Mouse (Mus musculus) thymus, adult 2 months (tissue): ENCODE results near the gene Cdcp2. TPM values are rescaled to one million over a fixed set of nuclear protein-coding genes. Genes with fewer than 3 reads are reported as not detected.

ENCODE experiments used
- DNase-seq: peaks from one replicate; pipeline ENCODE4 v3.0.0; 2021
- H3K27ac ChIP-seq: fragments of 200-500 bp; 2 replicates; pipeline ENCODE4 v1.5.1; 2012; ENCODE audit warnings: low read length, control low read depth; ENCODE audit not compliant: control insufficient read depth, insufficient read depth
- H3K27me3 ChIP-seq: fragments of 200-500 bp; 2 replicates; pipeline ENCODE4 v1.6.1; 2012; ENCODE audit warnings: mild to moderate bottlenecking, low read length, moderate library complexity, mixed read lengths; ENCODE audit not compliant: control insufficient read depth, insufficient read depth
- H3K36me3 ChIP-seq: fragments of 200-500 bp; 2 replicates; pipeline ENCODE4 v1.6.1; 2012; ENCODE audit warnings: mild to moderate bottlenecking, low read length, moderate library complexity; ENCODE audit not compliant: control insufficient read depth, insufficient read depth
- H3K4me1 ChIP-seq: fragments of 200-500 bp; replicated peaks from 2 replicates; pipeline ENCODE4 v1.6.1; 2012; ENCODE audit warnings: low read length; ENCODE audit not compliant: control insufficient read depth, insufficient read depth
- H3K4me3 ChIP-seq: fragments of 200-500 bp; 2 replicates; pipeline ENCODE4 v1.5.1; 2012; ENCODE audit warnings: mild to moderate bottlenecking, low read length, control low read depth, moderate library complexity; ENCODE audit not compliant: control insufficient read depth, insufficient read depth
- CTCF ChIP-seq: fragments of 200-500 bp; IDR thresholded peaks from 2 replicates; pipeline ENCODE4 v1.5.1; 2012; ENCODE audit warnings: mild to moderate bottlenecking, control low read depth, low read length, moderate library complexity, borderline replicate concordance; ENCODE audit not compliant: control insufficient read depth, poor library complexity, insufficient read depth; ENCODE audit errors: extremely low read depth
- POLR2A ChIP-seq: fragments of 200-500 bp; IDR thresholded peaks from 2 replicates; pipeline ENCODE4 v1.6.1; 2012; ENCODE audit warnings: mild to moderate bottlenecking, low read length, control low read depth, moderate library complexity; ENCODE audit not compliant: control insufficient read depth, poor library complexity, insufficient read depth; ENCODE audit errors: extremely low read depth
- whole genome bisulfite sequencing: fragments of 180-500 bp; shearing (Covaris S2); methylation state at CpG from one replicate; pipeline ENCODE4 v1.1.7; 2018; 5-methylcytosine and 5-hydroxymethylcytosine counted together
- polyA plus RNA-seq: library from polyadenylated mRNA; depleted of rRNA; stranded (reverse); fragments of >200 nt; gene quantifications from 2 replicates; pipeline ENCODE4 v1.2.3, GENCODE M21; 2012

Cdcp2 gene
- polyA plus RNA-seq, 1 experiment = 0.46 TPM

GRCm38 (mm10) chr4:107119056-107119455 lies 22.4 kb downstream of the Cdcp2 start:
- Histone ChIP-seq H3K4me3 (no peak overlapping the region), H3K27me3 (no peaks in the 10 kb centered on the region), H3K4me1 (no peaks in the 10 kb centered on the region), H3K36me3 (no peaks in the 10 kb centered on the region), H3K27ac (no peak overlapping the region)
- no peak for TF ChIP-seq CTCF
- TF ChIP-seq POLR2A = no peak
- 93% methylated on average over 4 of the region's 4 CpGs for WGBS
- no peak for DNase-seq

- Histone ChIP-seq H3K27me3 (no peaks in the 10 kb centered on the region), H3K4me3 (no peak overlapping the region), H3K4me1 (no peaks in the 10 kb centered on the region), H3K27ac (no peak overlapping the region), H3K36me3 (no peaks in the 10 kb centered on the region)
- TF ChIP-seq CTCF (no peak), POLR2A (no peak)
- 97% methylated on average over 6 of the region's 6 CpGs for WGBS
- no peak for DNase-seq
These were observed 24.0 kb downstream of the Cdcp2 start for GRCm38 (mm10) chr4:107120676-107121075.

GRCm38 (mm10) chr4:107121165-107121943 lies 24.7 kb downstream of the Cdcp2 start:
- TF ChIP-seq CTCF = no peak
- no peak for TF ChIP-seq POLR2A
- H3K36me3 ChIP-seq = no peaks in the 10 kb centered on the region
- H3K4me1 ChIP-seq = no peaks in the 10 kb centered on the region
- H3K27me3 ChIP-seq = no peaks in the 10 kb centered on the region
- H3K27ac ChIP-seq = no peak overlapping the region
- WGBS = 90% methylated on average over 12 of the region's 12 CpGs
- DNase-seq = no peak
- H3K4me3 ChIP-seq = no peak overlapping the region

- Histone ChIP-seq H3K27ac (no peak overlapping the region), H3K36me3 (no peaks in the 10 kb centered on the region), H3K4me3 (no peak overlapping the region), H3K27me3 (no peaks in the 10 kb centered on the region), H3K4me1 (peaks cover 5% of the 10 kb centered on the region)
- WGBS = 91% methylated on average over 7 of the region's 7 CpGs
- no peak for TF ChIP-seq POLR2A
- TF ChIP-seq CTCF = no peak
- DNase-seq = no peak
These were observed 27.7 kb downstream of the Cdcp2 start for GRCm38 (mm10) chr4:107124376-107124775.

GRCm38 (mm10) chr4:107125101-107125500 lies 28.4 kb downstream of the Cdcp2 start:
- no peak overlapping the region for H3K27ac ChIP-seq
- no peaks in the 10 kb centered on the region for H3K36me3 ChIP-seq
- no peaks in the 10 kb centered on the region for H3K27me3 ChIP-seq
- peaks cover 5% of the 10 kb centered on the region for H3K4me1 ChIP-seq
- TF ChIP-seq POLR2A (no peak), CTCF (no peak)
- H3K4me3 ChIP-seq = no peak overlapping the region
- WGBS = 70% methylated on average over 5 of the region's 5 CpGs
- DNase-seq = no peak

- no peaks in the 10 kb centered on the region for H3K36me3 ChIP-seq
- H3K27me3 ChIP-seq = no peaks in the 10 kb centered on the region
- H3K4me1 ChIP-seq = peaks cover 15% of the 10 kb centered on the region
- H3K4me3 ChIP-seq = no peak overlapping the region
- 92% methylated on average over 10 of the region's 10 CpGs for WGBS
- TF ChIP-seq POLR2A (no peak), CTCF (no peak)
- no peak for DNase-seq
- no peak overlapping the region for H3K27ac ChIP-seq
These were observed 29.7 kb downstream of the Cdcp2 start for GRCm38 (mm10) chr4:107126389-107126788.
